13 mouse cellular contexts compared by ENCODE assay signal in genomic region chr3:79023735-79024328, GRCm38 (mm10).
DNase-seq lines count a peak whose midpoint lies in the region; ATAC-seq lines count a peak whose summit lies in the region.
"Had no signal": no experiment of that assay in that cellular context is flagged by ENCODE, and none has a peak within 500 bp of the region (broad histone marks: within the 10 kb centered on the region; RNA-seq: fewer than 3 reads in every experiment).

No protein-coding gene starts in this region.

- peak; percentile 51 for ATAC-seq in cerebellum, adult (ENCODE audit: insufficient number of reproducible peaks, low FRiP score, low TSS enrichment)
- ATAC-seq in hindbrain, embryonic 13.5 days (ENCODE audit: low FRiP score) = no peak
- no peak for ATAC-seq in hindbrain, embryonic 12.5 days (ENCODE audit: low FRiP score)

- intact Hi-C loops in left cerebral cortex, postnatal 25 days (cut with DNase I) = no loop called here

- no peak overlapping the region for H3K4me3 ChIP-seq in hindbrain, embryonic 13.5 days
- no peak overlapping the region for H3K4me3 ChIP-seq in hindbrain, embryonic 12.5 days
- H3K4me3 ChIP-seq: embryonic facial prominence, embryonic 12.5 days; limb, embryonic 13.5 days had no signal

- DNase-seq in cerebellum, postnatal 4 days (ENCODE audit: low spot score in 2 of 2) = no peak
- DNase-seq in cerebellum, postnatal 25 days = peak; percentile 10 to 30
- DNase-seq in left cerebral cortex, postnatal 25 days (ENCODE audit: low spot score in 2 of 2) = peak; percentile 34 to 66
- no peak for DNase-seq in kidney, adult 9 months
- DNase-seq in embryo, embryonic 10 days (ENCODE audit: low spot score) = no peak
- DNase-seq: adrenal gland, postnatal 25 days; kidney, postnatal 14 days had no signal

- no peaks in the 10 kb centered on the region for H3K36me3 ChIP-seq in hindbrain, embryonic 13.5 days
- no peaks in the 10 kb centered on the region for H3K36me3 ChIP-seq in hindbrain, embryonic 12.5 days
- H3K36me3 ChIP-seq: embryonic facial prominence, embryonic 12.5 days; G1E; limb, embryonic 13.5 days had no signal

- H3K4me2 ChIP-seq in hindbrain, embryonic 13.5 days = no peak overlapping the region
- no peak overlapping the region for H3K4me2 ChIP-seq in hindbrain, embryonic 12.5 days (replicated peaks)
- H3K4me2 ChIP-seq: embryonic facial prominence, embryonic 12.5 days; limb, embryonic 13.5 days had no signal

- no peaks in the 10 kb centered on the region for H3K27me3 ChIP-seq in hindbrain, embryonic 13.5 days
- H3K27me3 ChIP-seq in hindbrain, embryonic 12.5 days = no peaks in the 10 kb centered on the region
- H3K27me3 ChIP-seq: embryonic facial prominence, embryonic 12.5 days; limb, embryonic 13.5 days had no signal

- H3K27ac ChIP-seq in hindbrain, embryonic 13.5 days = peak overlapping the region; percentile 52; the same call in 1 of the 2 replicates
- no peak overlapping the region for H3K27ac ChIP-seq in hindbrain, embryonic 12.5 days
- H3K27ac ChIP-seq: embryonic facial prominence, embryonic 12.5 days; limb, embryonic 13.5 days had no signal

- H3K9me3 ChIP-seq in hindbrain, embryonic 13.5 days = no peaks in the 10 kb centered on the region
- H3K9me3 ChIP-seq in hindbrain, embryonic 12.5 days (replicated peaks) = no peaks in the 10 kb centered on the region
- H3K9me3 ChIP-seq: embryonic facial prominence, embryonic 12.5 days; limb, embryonic 13.5 days had no signal

- 74% methylated on average over 6 of the region's 6 CpGs for WGBS in hindbrain, embryonic 13.5 days
- 72% methylated on average over 6 of the region's 6 CpGs for whole genome bisulfite sequencing in hindbrain, embryonic 12.5 days

- H3K4me1 ChIP-seq in hindbrain, embryonic 13.5 days (replicated peaks) = peaks cover 8% of the 10 kb centered on the region
- peaks cover 2% of the 10 kb centered on the region; the same call in 1 of the 2 replicates for H3K4me1 ChIP-seq in hindbrain, embryonic 12.5 days
- H3K4me1 ChIP-seq: embryonic facial prominence, embryonic 12.5 days; limb, embryonic 13.5 days had no signal

- H3K9ac ChIP-seq in hindbrain, embryonic 13.5 days = no peak overlapping the region
- H3K9ac ChIP-seq in hindbrain, embryonic 12.5 days = no peak overlapping the region
- H3K9ac ChIP-seq: embryonic facial prominence, embryonic 12.5 days; limb, embryonic 13.5 days had no signal

Comparison
In these comparisons a context has a peak if more than half of its experiments do, and no peak if none do; other contexts are left out.
1. DNase-seq: peak in cerebellum, postnatal 25 days (2 of 2) and left cerebral cortex, postnatal 25 days (2 of 2); none in cerebellum, postnatal 4 days (0 of 2), kidney, adult 9 months (single experiment) and embryo, embryonic 10 days (single experiment).